Mouse (Mus musculus): ENCODE measurements around the gene Coil.
"Not testable (repeated sequence)": the region's sequence is repeated elsewhere in the genome, so short reads cannot be mapped to it uniquely, and the experiment has no call there.

The Coil gene

GRCm38 (mm10) chr11:89006404-89006803 lies 36.4 kb downstream of the Coil start:
- DNase-seq = no peak

GRCm38 (mm10) chr11:89007582-89007981 lies 37.5 kb downstream of the Coil start:
- DNase-seq = no peak

- no peak for DNase-seq
These were observed 39.0 kb downstream of the Coil start for GRCm38 (mm10) chr11:89009066-89009465.

GRCm38 (mm10) chr11:89009496-89009895 lies 39.4 kb downstream of the Coil start:
- peak in 1 of 2 experiments; percentile 67 for DNase-seq

- DNase-seq = no peak
These were observed 42.2 kb downstream of the Coil start for GRCm38 (mm10) chr11:89012241-89012640.

GRCm38 (mm10) chr11:89017514-89018182 lies 47.6 kb downstream of the Coil start:
- DNase-seq = no peak

GRCm38 (mm10) chr11:89020681-89021305 lies 50.7 kb downstream of the Coil start:
- DNase-seq = no peak

- DNase-seq = no peak
These were observed 51.6 kb downstream of the Coil start for GRCm38 (mm10) chr11:89021687-89022086.

GRCm38 (mm10) chr11:89022120-89022731 lies 52.2 kb downstream of the Coil start:
- peak in 1 of 2 experiments; percentile 23 for DNase-seq

GRCm38 (mm10) chr11:89023477-89023876 lies 53.4 kb downstream of the Coil start:
- no peak for DNase-seq

GRCm38 (mm10) chr11:89024181-89024881 lies 54.3 kb downstream of the Coil start:
- DNase-seq = peak; percentile 84 to 90

- no peak for DNase-seq
These were observed 55.6 kb downstream of the Coil start for GRCm38 (mm10) chr11:89025603-89026002.

GRCm38 (mm10) chr11:89026117-89026516 lies 56.1 kb downstream of the Coil start:
- peak in 1 of 2 experiments; percentile 42 for DNase-seq

GRCm38 (mm10) chr11:89027955-89028361 lies 57.9 kb downstream of the Coil start:
- DNase-seq = peak; percentile 72 to 74

GRCm38 (mm10) chr11:89028871-89029405 lies 58.9 kb downstream of the Coil start:
- peak; percentile 74 to 76 for DNase-seq

GRCm38 (mm10) chr11:89030552-89030951 lies 60.5 kb downstream of the Coil start:
- DNase-seq = no peak

GRCm38 (mm10) chr11:89031189-89031588 lies 61.1 kb downstream of the Coil start:
- no peak for DNase-seq

GRCm38 (mm10) chr11:89034592-89034991 lies 64.5 kb downstream of the Coil start:
- DNase-seq = no peak

- DNase-seq = no peak
These were observed 65.5 kb downstream of the Coil start for GRCm38 (mm10) chr11:89035552-89035951.

- DNase-seq = no peak
These were observed 68.4 kb downstream of the Coil start for GRCm38 (mm10) chr11:89038496-89038895.

- DNase-seq = peak; percentile 65 to 75
These were observed 69.3 kb downstream of the Coil start for GRCm38 (mm10) chr11:89039325-89039724.

GRCm38 (mm10) chr11:89041073-89041472 lies 71.0 kb downstream of the Coil start:
- DNase-seq = not testable (repeated sequence)
